Mouse (Mus musculus) embryonic facial prominence, embryonic 10.5 days (tissue): ENCODE measurements at regions not wholly inside any gene's neighbourhood (a gene's known extent, or its start where the extent isn't known, plus 50 kb on each side); places are given as distances from the start of the nearest gene placed in this dataset.

Experiments used
- DNase-seq: peaks from one replicate; pipeline ENCODE4 v3.0.0-alpha.2; 2017; ENCODE audit warnings: low spot score
- H3K27ac ChIP-seq: fragments of 300-500 bp; sonication (generic); replicated peaks from 2 replicates; pipeline ENCODE4 v1.5.1; 2016; ENCODE audit warnings: mild to moderate bottlenecking
- H3K27me3 ChIP-seq: fragments of 300-500 bp; sonication (generic); replicated peaks from 2 replicates; pipeline ENCODE4 v1.6.1; 2016; ENCODE audit warnings: low read depth, mild to moderate bottlenecking; ENCODE audit not compliant: poor library complexity, severe bottlenecking
- H3K36me3 ChIP-seq: fragments of 300-500 bp; sonication (generic); replicated peaks from 2 replicates; pipeline ENCODE4 v1.6.1; 2016; ENCODE audit warnings: mild to moderate bottlenecking, moderate library complexity
- H3K4me1 ChIP-seq: fragments of 300-500 bp; sonication (generic); 2 replicates; pipeline ENCODE4 v1.6.1; 2016
- H3K4me3 ChIP-seq: fragments of 300-500 bp; sonication (generic); 2 replicates; pipeline ENCODE4 v1.5.1; 2016; ENCODE audit warnings: mild to moderate bottlenecking, moderate library complexity
- H3K9me3 ChIP-seq: fragments of 300-500 bp; sonication (generic); 2 replicates; pipeline ENCODE4 v1.6.1; 2016; ENCODE audit warnings: mild to moderate bottlenecking
- WGBS: fragments of 180-500 bp; shearing (Covaris S2); methylation state at CpG from one replicate; pipeline ENCODE4 v1.1.7; 2016; 5-methylcytosine and 5-hydroxymethylcytosine counted together

GRCm38 (mm10) chr3:131771863-131772546 lies 207.4 kb downstream of the Papss1 start:
- Histone ChIP-seq H3K4me1 (no peaks in the 10 kb centered on the region), H3K27ac (no peak overlapping the region), H3K9me3 (no peaks in the 10 kb centered on the region), H3K27me3 (no peaks in the 10 kb centered on the region), H3K36me3 (no peaks in the 10 kb centered on the region), H3K4me3 (no peak overlapping the region)
- DNase-seq: no peak
- WGBS: 56% methylated on average over 4 of the region's 4 CpGs

- DNase-seq: no peak
- WGBS: 82% methylated on average over 5 of the region's 5 CpGs
- Histone ChIP-seq H3K36me3 (no peaks in the 10 kb centered on the region), H3K27me3 (no peaks in the 10 kb centered on the region), H3K4me1 (no peaks in the 10 kb centered on the region), H3K27ac (no peak overlapping the region), H3K4me3 (no peak overlapping the region), H3K9me3 (no peaks in the 10 kb centered on the region)
These were observed 208.0 kb downstream of the Papss1 start for GRCm38 (mm10) chr3:131772593-131772992.

- no peak overlapping the region for H3K4me3 ChIP-seq
- no peak for DNase-seq
- no peaks in the 10 kb centered on the region for H3K27me3 ChIP-seq
- WGBS: 74% methylated on average over 4 of the region's 4 CpGs
- no peaks in the 10 kb centered on the region for H3K9me3 ChIP-seq
- no peaks in the 10 kb centered on the region for H3K36me3 ChIP-seq
- no peak overlapping the region for H3K27ac ChIP-seq
- no peaks in the 10 kb centered on the region for H3K4me1 ChIP-seq
These were observed 210.9 kb downstream of the Papss1 start for GRCm38 (mm10) chr3:131775431-131775830.

GRCm38 (mm10) chr3:131776650-131777049 lies 212.1 kb downstream of the Papss1 start:
- Histone ChIP-seq H3K36me3 (no peaks in the 10 kb centered on the region), H3K27ac (no peak overlapping the region), H3K27me3 (no peaks in the 10 kb centered on the region), H3K4me1 (no peaks in the 10 kb centered on the region), H3K9me3 (no peaks in the 10 kb centered on the region), H3K4me3 (no peak overlapping the region)
- WGBS: 83% methylated on average over 2 of the region's 2 CpGs
- no peak for DNase-seq

GRCm38 (mm10) chr3:131779803-131780202 lies 215.2 kb downstream of the Papss1 start:
- Histone ChIP-seq H3K36me3 (no peaks in the 10 kb centered on the region), H3K9me3 (no peaks in the 10 kb centered on the region), H3K4me1 (no peaks in the 10 kb centered on the region), H3K27me3 (no peaks in the 10 kb centered on the region), H3K4me3 (no peak overlapping the region), H3K27ac (no peak overlapping the region)
- WGBS: 78% methylated on average over 7 of the region's 7 CpGs
- no peak for DNase-seq

GRCm38 (mm10) chr3:131785524-131785923 lies 221.0 kb downstream of the Papss1 start:
- H3K27ac ChIP-seq: no peak overlapping the region
- H3K4me3 ChIP-seq: no peak overlapping the region
- H3K4me1 ChIP-seq: no peaks in the 10 kb centered on the region
- no peak for DNase-seq
- H3K36me3 ChIP-seq: no peaks in the 10 kb centered on the region
- no peaks in the 10 kb centered on the region for H3K27me3 ChIP-seq
- no peaks in the 10 kb centered on the region for H3K9me3 ChIP-seq
- WGBS: 88% methylated on average over 3 of the region's 3 CpGs

- no peak for DNase-seq
- 85% methylated on average over 2 of the region's 2 CpGs for WGBS
- no peaks in the 10 kb centered on the region for H3K4me1 ChIP-seq
- H3K9me3 ChIP-seq: no peaks in the 10 kb centered on the region
- no peaks in the 10 kb centered on the region for H3K36me3 ChIP-seq
- H3K27me3 ChIP-seq: no peaks in the 10 kb centered on the region
- H3K27ac ChIP-seq: no peak overlapping the region
- no peak overlapping the region for H3K4me3 ChIP-seq
These were observed 223.8 kb downstream of the Papss1 start for GRCm38 (mm10) chr3:131788321-131788720.

GRCm38 (mm10) chr3:131789177-131789576 lies 224.6 kb downstream of the Papss1 start:
- no peak overlapping the region for H3K4me3 ChIP-seq
- no peaks in the 10 kb centered on the region for H3K4me1 ChIP-seq
- no peaks in the 10 kb centered on the region for H3K27me3 ChIP-seq
- no peak overlapping the region for H3K27ac ChIP-seq
- no peak for DNase-seq
- H3K36me3 ChIP-seq: no peaks in the 10 kb centered on the region
- H3K9me3 ChIP-seq: no peaks in the 10 kb centered on the region

- Histone ChIP-seq H3K4me3 (no peak overlapping the region), H3K9me3 (no peaks in the 10 kb centered on the region), H3K27me3 (no peaks in the 10 kb centered on the region), H3K36me3 (no peaks in the 10 kb centered on the region), H3K27ac (no peak overlapping the region), H3K4me1 (no peaks in the 10 kb centered on the region)
- no peak for DNase-seq
- WGBS: 88% methylated on average over 1 of the region's 1 CpGs
These were observed 229.5 kb downstream of the Papss1 start for GRCm38 (mm10) chr3:131794056-131794455.

- H3K27me3 ChIP-seq: no peaks in the 10 kb centered on the region
- no peaks in the 10 kb centered on the region for H3K9me3 ChIP-seq
- H3K27ac ChIP-seq: no peak overlapping the region
- no peak overlapping the region for H3K4me3 ChIP-seq
- no peaks in the 10 kb centered on the region for H3K4me1 ChIP-seq
- H3K36me3 ChIP-seq: no peaks in the 10 kb centered on the region
- whole genome bisulfite sequencing: 76% methylated on average over 10 of the region's 10 CpGs
- DNase-seq: no peak
These were observed 230.8 kb downstream of the Papss1 start for GRCm38 (mm10) chr3:131795108-131796005.

- no peaks in the 10 kb centered on the region for H3K9me3 ChIP-seq
- no peak overlapping the region for H3K27ac ChIP-seq
- no peak for DNase-seq
- H3K4me1 ChIP-seq: no peaks in the 10 kb centered on the region
- no peaks in the 10 kb centered on the region for H3K36me3 ChIP-seq
- H3K4me3 ChIP-seq: no peak overlapping the region
- no peaks in the 10 kb centered on the region for H3K27me3 ChIP-seq
- 89% methylated on average over 4 of the region's 4 CpGs for WGBS
These were observed 235.2 kb downstream of the Papss1 start for GRCm38 (mm10) chr3:131799774-131800173.

- Histone ChIP-seq H3K4me3 (no peak overlapping the region), H3K4me1 (no peaks in the 10 kb centered on the region), H3K27me3 (no peaks in the 10 kb centered on the region), H3K27ac (no peak overlapping the region), H3K9me3 (no peaks in the 10 kb centered on the region), H3K36me3 (no peaks in the 10 kb centered on the region)
- WGBS: 78% methylated on average over 3 of the region's 3 CpGs
- DNase-seq: no peak
These were observed 237.0 kb downstream of the Papss1 start for GRCm38 (mm10) chr3:131801551-131801950.

- 90% methylated on average over 7 of the region's 7 CpGs for WGBS
- no peaks in the 10 kb centered on the region for H3K36me3 ChIP-seq
These were observed 238.3 kb downstream of the Papss1 start for GRCm38 (mm10) chr3:131802841-131803240.

More at GRCm38 (mm10) chr3:131802841-131803240, 238.3 kb downstream of the Papss1 start:
- Histone ChIP-seq H3K27me3 (no peaks in the 10 kb centered on the region), H3K27ac (no peak overlapping the region), H3K4me3 (no peak overlapping the region), H3K9me3 (no peaks in the 10 kb centered on the region), H3K4me1 (no peaks in the 10 kb centered on the region)
- DNase-seq: no peak
